In genomic region chr8:13489986-13490910, GRCm38 (mm10) we compare ENCODE assay signal across 10 mouse cellular contexts. TPM values are rescaled to one million over a fixed set of nuclear protein-coding genes. Genes with fewer than 3 reads are reported as not detected.
DNase-seq lines count a peak whose midpoint lies in the region; ATAC-seq and TF ChIP-seq lines count a peak whose summit lies in the region.
"Had no signal": no experiment of that assay in that cellular context is flagged by ENCODE, and none has a peak within 500 bp of the region (broad histone marks: within the 10 kb centered on the region; RNA-seq: fewer than 3 reads in every experiment).

No protein-coding gene starts in this region.

- no peaks in the 10 kb centered on the region for H3K36me3 ChIP-seq in forebrain, postnatal 0 days (ENCODE audit: insufficient read depth)
- H3K36me3 ChIP-seq in forebrain, embryonic 10.5 days (replicated peaks): no peaks in the 10 kb centered on the region
- no peaks in the 10 kb centered on the region for H3K36me3 ChIP-seq in lung, embryonic 16.5 days (ENCODE audit: control insufficient read depth, insufficient read depth, low read length)
- H3K36me3 ChIP-seq in heart, embryonic 14.5 days (ENCODE audit: control insufficient read depth, insufficient read depth, low read length): peaks cover 35% of the 10 kb centered on the region
- peaks cover 39% of the 10 kb centered on the region for H3K36me3 ChIP-seq in macrophage (ENCODE audit: inconsistent target)

- H3K4me2 ChIP-seq in forebrain, postnatal 0 days (ENCODE audit: low read depth): no peak overlapping the region
- no peak overlapping the region for H3K4me2 ChIP-seq in lung, embryonic 16.5 days (ENCODE audit: low read depth, low read length)
- peak overlapping the region; percentile 44 for H3K4me2 ChIP-seq in heart, embryonic 14.5 days (ENCODE audit: low read length)

- no peaks in the 10 kb centered on the region for H3K9me3 ChIP-seq in forebrain, postnatal 0 days (ENCODE audit: low read length)
- no peaks in the 10 kb centered on the region for H3K9me3 ChIP-seq in forebrain, embryonic 10.5 days
- no peaks in the 10 kb centered on the region for H3K9me3 ChIP-seq in lung, embryonic 16.5 days (ENCODE audit: control insufficient read depth, low read length)
- no peaks in the 10 kb centered on the region for H3K9me3 ChIP-seq in heart, embryonic 14.5 days (ENCODE audit: control insufficient read depth, low read length)

- no peak for TF ChIP-seq CTCF in forebrain, postnatal 0 days (IDR thresholded peaks at IDR 0.05; ENCODE audit: low read depth)

- H3K4me3 ChIP-seq in forebrain, postnatal 0 days (ENCODE audit: low read depth, low read length): no peak overlapping the region
- H3K4me3 ChIP-seq in forebrain, embryonic 10.5 days: no peak overlapping the region
- H3K4me3 ChIP-seq in lung, embryonic 16.5 days (ENCODE audit: low read length): no peak overlapping the region
- H3K4me3 ChIP-seq in heart, embryonic 14.5 days (ENCODE audit: control insufficient read depth in 1 of 2, insufficient read depth in 1 of 2, low read depth in 1 of 2, low read length in 2 of 2): no peak overlapping the region; a peak in 1 of 4 replicates
- H3K4me3 ChIP-seq in macrophage (ENCODE audit: inconsistent target): peak overlapping the region; percentile 2; the same call in 1 of the 2 replicates

- H3K27me3 ChIP-seq in forebrain, postnatal 0 days (ENCODE audit: insufficient read depth, low read length): peaks cover 7% of the 10 kb centered on the region
- H3K27me3 ChIP-seq in forebrain, embryonic 10.5 days (ENCODE audit: poor library complexity, severe bottlenecking): peaks cover 42% of the 10 kb centered on the region
- H3K27me3 ChIP-seq in lung, embryonic 16.5 days (ENCODE audit: control insufficient read depth, insufficient read depth, low read depth, low read length): peaks cover 6% of the 10 kb centered on the region; the same call in 1 of the 2 replicates
- no peaks in the 10 kb centered on the region; the same call in 1 of the 2 replicates for H3K27me3 ChIP-seq in heart, embryonic 14.5 days (ENCODE audit: control insufficient read depth, insufficient read depth, low read length)

- DNase-seq in forebrain, postnatal 0 days: peak; percentile 28
- no peak for DNase-seq in forebrain, embryonic 10.5 days (ENCODE audit: extremely low spot score, low spot score)
- no peak for DNase-seq in lung, postnatal 14 days
- DNase-seq in left cerebral cortex, adult 9 months (ENCODE audit: low spot score in 2 of 2): no peak
- no peak for DNase-seq in right cerebral cortex, adult 18-20 months
- DNase-seq: liver, postnatal 0 days; right cerebral cortex, postnatal 25 days had no signal

- WGBS in forebrain, postnatal 0 days: 27% methylated on average over 13 of the region's 13 CpGs
- WGBS in forebrain, embryonic 10.5 days: 44% methylated on average over 13 of the region's 13 CpGs
- 40% methylated on average over 13 of the region's 13 CpGs for WGBS in lung, embryonic 16.5 days
- WGBS in heart, embryonic 14.5 days: 23% methylated on average over 13 of the region's 13 CpGs
- WGBS in macrophage (ENCODE audit: missing documents): 71% methylated on average over 13 of the region's 13 CpGs

- H3K27ac ChIP-seq in forebrain, postnatal 0 days (ENCODE audit: low read depth, low read length): no peak overlapping the region
- no peak overlapping the region for H3K27ac ChIP-seq in forebrain, embryonic 10.5 days
- H3K27ac ChIP-seq in lung, embryonic 16.5 days (ENCODE audit: low read length): peak overlapping the region; percentile 15
- peak overlapping the region; percentile 15 to 56; a peak in 2 of 4 replicates for H3K27ac ChIP-seq in heart, embryonic 14.5 days (replicated peaks in 1 of 2; ENCODE audit: control insufficient read depth in 1 of 2, insufficient read depth in 1 of 2, low read depth in 2 of 2, low read length in 2 of 2)
- H3K27ac ChIP-seq in macrophage: peak overlapping the region; percentile 91

- ATAC-seq in forebrain, postnatal 0 days: no peak
- no peak for ATAC-seq in lung, embryonic 16.5 days (ENCODE audit: low read depth)
- no peak for ATAC-seq in heart, embryonic 14.5 days (ENCODE audit: insufficient number of reproducible peaks, insufficient read depth, low FRiP score, low read depth)
- ATAC-seq: liver, postnatal 0 days had no signal

- H3K4me1 ChIP-seq in forebrain, postnatal 0 days (ENCODE audit: insufficient read depth): peaks cover 8% of the 10 kb centered on the region; the same call in 1 of the 2 replicates
- peaks cover 37% of the 10 kb centered on the region for H3K4me1 ChIP-seq in forebrain, embryonic 10.5 days
- H3K4me1 ChIP-seq in lung, embryonic 16.5 days (replicated peaks; ENCODE audit: control insufficient read depth, insufficient read depth, low read length): peaks cover 32% of the 10 kb centered on the region
- peaks cover 41 to 60% of the 10 kb centered on the region in 2 experiments for H3K4me1 ChIP-seq in heart, embryonic 14.5 days (ENCODE audit: control insufficient read depth in 2 of 2, insufficient read depth in 2 of 2, low read length in 2 of 2)

- no peak overlapping the region for H3K9ac ChIP-seq in forebrain, postnatal 0 days
- H3K9ac ChIP-seq in lung, embryonic 16.5 days (ENCODE audit: low read length): no peak overlapping the region
- H3K9ac ChIP-seq in heart, embryonic 14.5 days (ENCODE audit: low read length): peak overlapping the region; percentile 51; the same call in 1 of the 2 replicates
- H3K9ac ChIP-seq: liver, postnatal 0 days had no signal

- H3K79me2 ChIP-seq in macrophage (ENCODE audit: inconsistent target): peaks cover 89% of the 10 kb centered on the region

RNA-seq across cellular contexts. Expression of gene Gas6, which starts 4.0 kb away (rescaled TPM):
- total RNA-seq in forebrain, postnatal 0 days (2014; rRNA removed): 64.2 and 65.7 TPM in 2 replicates
- polyA plus RNA-seq in forebrain, postnatal 0 days (2015; fragmentation: Nextera tagmentation; extraction: Ambion mirVana): 48.7 and 57.0 TPM in 2 replicates
- 6.1 and 7.6 TPM in 2 replicates for polyA plus RNA-seq in forebrain, embryonic 10.5 days (2016; fragmentation: Nextera tagmentation; extraction: Ambion mirVana)
- 78.0 and 83.8 TPM in 2 replicates for polyA plus RNA-seq in lung, embryonic 16.5 days (2015; fragmentation: Nextera tagmentation; extraction: Ambion mirVana)
- 123 and 151 TPM in 2 replicates for polyA plus RNA-seq in heart, embryonic 14.5 days (2014; fragmentation: Nextera tagmentation; extraction: Ambion mirVana)
- total RNA-seq in macrophage (2018; cell fraction: chromatin; rRNA removed): 100 to 1,000 TPM in 15 of 26 experiments, 10 to 100 TPM in 11; 21.7 to 469 (median 121) TPM
- 100 to 1,000 TPM; 150 to 988 (median 446) TPM for total RNA-seq in macrophage (2018; cell fraction: cytosol; rRNA removed)
- total RNA-seq in macrophage (2018; cell fraction: nucleus; rRNA removed): 100 to 1,000 TPM; 112 to 839 (median 227) TPM
- polyA plus RNA-seq in macrophage (2018): 596 to 877 TPM (median 653 TPM) in 3 replicates

RNA-seq across cellular contexts. Expression of gene Tmem255b, which starts 55.3 kb away (rescaled TPM):
- total RNA-seq in forebrain, postnatal 0 days (2014; rRNA removed): 1.0 and 1.2 TPM in 2 replicates
- 1.3 and 1.6 TPM in 2 replicates for polyA plus RNA-seq in forebrain, postnatal 0 days (2015; fragmentation: Nextera tagmentation; extraction: Ambion mirVana)
- polyA plus RNA-seq in forebrain, embryonic 10.5 days (2016; fragmentation: Nextera tagmentation; extraction: Ambion mirVana): 0.19 and 0.22 TPM in 2 replicates
- 0.70 and 1.1 TPM in 2 replicates for polyA plus RNA-seq in lung, embryonic 16.5 days (2015; fragmentation: Nextera tagmentation; extraction: Ambion mirVana)
- polyA plus RNA-seq in heart, embryonic 14.5 days (2014; fragmentation: Nextera tagmentation; extraction: Ambion mirVana): 0.97 and 1.6 TPM in 2 replicates
- total RNA-seq in macrophage (2018; cell fraction: chromatin; rRNA removed): not detected
- total RNA-seq in macrophage (2018; cell fraction: cytosol; rRNA removed): not detected
- not detected for total RNA-seq in macrophage (2018; cell fraction: nucleus; rRNA removed)
- not detected in 3 replicates for polyA plus RNA-seq in macrophage (2018)
- polyA plus RNA-seq: liver, postnatal 0 days had no signal

Comparison
In these comparisons a context has a peak if more than half of its experiments do, and no peak if none do; other contexts are left out.
1. H3K27ac ChIP-seq: peak in lung, embryonic 16.5 days (single experiment), heart, embryonic 14.5 days (2 of 2) and macrophage (single experiment); none in forebrain, postnatal 0 days (single experiment) and forebrain, embryonic 10.5 days (single experiment).